Mouse (Mus musculus) brain, embryonic 14.5 days (tissue): ENCODE measurements at regions not wholly inside any gene's neighbourhood (a gene's known extent, or its start where the extent isn't known, plus 50 kb on each side); places are given as distances from the start of the nearest gene placed in this dataset.

Source experiments
- CTCF ChIP-seq: fragments of 200-500 bp; IDR thresholded peaks from 2 replicates; pipeline ENCODE4 v1.5.1; 2012; ENCODE audit warnings: inconsistent platforms, mild to moderate bottlenecking, moderate library complexity, borderline replicate concordance; ENCODE audit not compliant: insufficient read depth, insufficient read length; ENCODE audit errors: extremely low read depth
- POLR2A ChIP-seq: fragments of 200-500 bp; IDR thresholded peaks from 2 replicates; pipeline ENCODE4 v1.6.1; 2012; ENCODE audit warnings: mild to moderate bottlenecking, inconsistent platforms, borderline replicate concordance; ENCODE audit not compliant: poor library complexity, insufficient read depth, insufficient read length, severe bottlenecking; ENCODE audit errors: extremely low read depth

- no peak for TF ChIP-seq CTCF
- TF ChIP-seq POLR2A: no peak
These were observed 257.8 kb downstream of the Tex13c3 start for GRCm38 (mm10) chrX:19223336-19223735.
